Mouse (Mus musculus) ovary, postnatal 14 days (tissue): ENCODE results near the gene Hist1h2aa.

Experiments
- DNase-seq: peaks from one replicate; pipeline ENCODE4 v3.0.0; 2022; ENCODE audit warnings: low spot score

Hist1h2aa gene

GRCm38 (mm10) chr13:23934211-23934520 lies at the start of gene Hist1h2aa:
TSS of gene Hist1h2aa (plus strand) at chr13:23934462.
- DNase-seq = no peak

GRCm38 (mm10) chr13:23885540-23885939 lies 48.7 kb upstream of the Hist1h2aa start:
- no peak for DNase-seq

DNA sequence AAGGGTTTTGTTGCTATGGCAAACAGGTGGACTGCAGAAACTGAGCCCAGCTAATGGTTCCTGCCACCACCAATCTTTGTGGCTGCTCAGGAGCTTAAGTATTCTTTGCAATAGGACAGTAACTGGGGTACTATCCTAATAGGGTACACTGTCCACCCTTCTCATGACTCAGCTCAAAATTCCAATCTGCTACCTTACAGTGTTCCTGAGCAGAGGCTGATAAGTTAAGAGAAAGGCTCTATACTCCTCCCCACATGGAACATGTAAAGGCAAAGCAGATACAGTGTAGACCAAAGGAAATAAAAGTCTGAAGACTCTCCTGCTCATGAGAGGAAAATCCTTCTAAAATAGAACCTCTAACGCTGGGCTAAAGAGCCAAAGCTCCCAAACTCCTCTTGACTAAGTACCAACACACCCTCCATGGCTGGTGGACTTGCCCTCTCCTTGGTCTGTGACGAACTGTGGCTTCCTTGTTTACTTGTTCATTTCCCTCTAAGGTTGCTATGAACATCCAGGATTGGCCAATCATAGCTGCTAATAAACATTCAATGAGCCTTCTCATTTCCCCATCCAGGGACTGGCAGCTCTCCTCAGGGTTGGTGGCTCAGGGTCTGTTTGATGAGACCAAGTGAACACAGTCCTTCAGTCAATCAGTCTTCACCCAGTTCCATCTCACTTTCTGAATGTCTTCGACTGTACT lies 47.1 kb upstream of the Hist1h2aa start:
- DNase-seq = no peak

DNA sequence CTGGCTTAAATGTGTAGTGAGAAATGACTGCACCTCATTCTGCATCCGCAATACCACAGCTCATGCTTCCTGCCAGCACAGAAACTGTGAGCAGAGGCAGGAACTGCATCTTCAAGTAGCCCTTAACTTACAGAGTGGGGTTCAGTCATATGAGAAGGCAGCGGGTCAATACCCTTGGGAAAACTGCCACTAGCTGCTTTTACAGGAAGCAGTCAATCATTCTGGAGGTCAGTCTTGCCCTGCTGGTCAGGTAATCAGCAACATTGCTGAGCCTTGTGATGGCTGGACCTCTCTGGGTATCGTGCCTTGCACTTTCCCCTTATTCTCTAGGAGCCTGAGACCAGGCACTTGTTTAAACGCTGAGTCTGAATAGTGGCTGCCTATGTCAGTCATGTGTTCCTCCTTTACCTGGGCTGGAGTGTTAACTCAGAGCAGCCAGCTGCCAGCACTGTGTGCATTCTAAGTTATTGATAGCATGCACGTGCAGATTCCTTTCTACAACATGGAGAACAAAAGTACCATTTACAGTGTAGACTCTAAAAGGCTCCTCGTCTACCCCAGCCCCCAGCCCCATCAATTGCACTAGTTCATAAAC lies 45.2 kb upstream of the Hist1h2aa start:
- no peak for DNase-seq

- DNase-seq = no peak
Observed at GRCm38 (mm10) chr13:23892592-23893268, 41.5 kb upstream of the Hist1h2aa start.

- no peak for DNase-seq
Observed at GRCm38 (mm10) chr13:23893269-23893593, 41.0 kb upstream of the Hist1h2aa start.

- no peak for DNase-seq
Observed at GRCm38 (mm10) chr13:23898242-23898641, 36.0 kb upstream of the Hist1h2aa start.

- DNase-seq = no peak
Observed at GRCm38 (mm10) chr13:23906906-23907305, 27.4 kb upstream of the Hist1h2aa start.

- no peak for DNase-seq
Observed at GRCm38 (mm10) chr13:23910121-23910520, 24.1 kb upstream of the Hist1h2aa start.

GRCm38 (mm10) chr13:23911335-23911734 lies 22.9 kb upstream of the Hist1h2aa start:
- DNase-seq = no peak

- no peak for DNase-seq
Observed at GRCm38 (mm10) chr13:23913791-23914306, 20.4 kb upstream of the Hist1h2aa start.

DNA sequence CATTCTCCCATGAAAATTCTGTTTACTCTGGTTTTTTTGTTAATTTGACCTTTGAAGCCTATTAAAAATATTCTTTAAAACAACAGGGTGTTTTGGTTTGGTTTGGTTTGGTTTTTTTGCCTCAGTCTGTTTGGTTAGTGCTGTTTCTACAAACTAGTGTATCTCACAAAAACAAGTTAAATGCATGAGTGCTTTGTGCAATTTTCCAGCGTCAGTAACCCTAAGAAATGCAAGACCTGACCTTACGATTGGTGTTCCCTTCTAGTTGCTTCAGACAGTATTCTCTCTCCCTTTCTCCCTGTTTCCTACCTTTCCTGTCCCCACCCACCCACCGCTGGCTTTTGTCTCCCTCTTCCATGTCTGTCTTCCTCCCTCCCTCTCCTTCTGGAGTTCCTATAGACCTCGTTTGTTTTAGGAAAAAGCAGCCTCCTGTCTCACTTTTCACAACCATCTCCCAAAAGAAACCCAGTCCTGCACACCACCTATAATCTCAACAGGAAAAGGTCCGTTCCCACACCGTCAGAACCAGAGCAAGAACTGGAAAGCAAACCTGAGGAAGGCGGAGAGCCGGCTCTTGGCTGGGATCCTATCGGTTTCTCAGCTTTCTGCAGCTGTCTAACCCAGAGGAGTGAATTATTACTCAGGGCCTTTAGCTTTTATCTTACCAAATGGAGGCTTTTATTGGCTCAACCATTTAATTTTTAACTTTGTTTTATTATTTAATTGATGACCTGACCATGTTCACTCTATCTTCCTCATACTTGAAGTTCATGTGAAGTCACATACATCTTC lies 19.7 kb upstream of the Hist1h2aa start, which contains the start of gene Slc17a4:
Gene Slc17a4, minus strand, starts transcription at position 634 of the 792 bp plus-strand sequence.
- DNase-seq = no peak

DNA sequence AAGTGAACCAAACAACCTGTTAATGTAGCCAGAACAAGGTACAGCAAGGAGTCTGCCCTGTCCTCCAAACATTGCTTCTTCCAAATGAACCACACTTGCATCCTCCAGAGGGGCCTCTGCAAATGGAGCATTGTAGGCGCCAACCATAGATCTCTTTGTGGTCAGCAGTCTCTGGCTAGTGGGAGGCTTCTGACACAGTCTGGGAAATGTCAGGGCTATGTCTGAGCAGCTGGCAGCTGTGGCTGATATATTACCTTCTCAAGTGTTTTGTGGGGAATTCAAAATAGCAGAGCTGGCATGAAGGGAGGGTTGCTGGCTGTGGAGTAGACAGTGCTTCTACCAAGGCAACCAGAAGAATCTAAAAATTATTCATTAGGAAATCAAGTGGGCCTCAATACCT lies 18.1 kb upstream of the Hist1h2aa start:
- no peak for DNase-seq

GRCm38 (mm10) chr13:23917674-23918073 lies 16.6 kb upstream of the Hist1h2aa start:
- DNase-seq = no peak

GRCm38 (mm10) chr13:23925792-23926191 lies 8.5 kb upstream of the Hist1h2aa start:
- no peak for DNase-seq

GRCm38 (mm10) chr13:23928637-23929036 lies 5.6 kb upstream of the Hist1h2aa start:
- no peak for DNase-seq

DNA sequence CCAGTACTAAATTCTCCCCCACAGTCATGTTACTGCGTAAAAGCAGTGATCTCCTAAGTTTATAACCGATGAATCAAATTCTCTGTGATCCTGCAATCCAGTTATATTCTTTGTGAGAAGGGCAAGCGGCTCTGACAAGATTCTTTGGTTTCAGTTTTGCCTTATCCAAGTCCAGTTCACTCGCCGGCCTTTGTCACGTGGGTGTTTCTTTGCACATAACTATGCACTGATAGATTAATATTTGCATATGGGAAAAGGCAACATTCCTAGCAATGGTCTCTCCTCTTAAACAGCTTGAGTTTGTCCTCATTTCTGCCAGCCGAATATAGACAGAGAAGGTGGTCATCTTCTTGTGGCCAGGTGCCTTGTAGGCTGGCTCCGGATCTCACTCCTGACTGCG lies 3.8 kb upstream of the Hist1h2aa start:
- no peak for DNase-seq

DNA sequence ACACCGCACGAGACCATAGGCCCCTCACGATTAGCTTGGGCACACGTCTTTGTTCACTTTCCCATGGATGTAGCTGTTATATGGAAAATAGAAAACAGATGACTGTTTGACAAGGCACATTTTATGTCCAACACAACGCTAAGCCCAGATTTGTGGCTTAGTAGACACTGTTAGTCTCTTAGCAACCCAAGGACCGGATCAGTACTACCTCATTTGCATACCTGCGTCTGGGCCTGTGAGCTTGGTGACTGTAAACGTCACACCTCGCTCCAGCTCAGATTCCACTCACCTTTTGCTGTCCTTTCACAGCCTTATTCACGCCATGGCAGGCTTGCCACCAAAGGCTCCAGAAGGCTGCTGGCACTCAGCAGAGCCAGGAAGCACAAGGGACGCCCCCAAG lies 3.4 kb upstream of the Hist1h2aa start:
- DNase-seq = no peak

DNA sequence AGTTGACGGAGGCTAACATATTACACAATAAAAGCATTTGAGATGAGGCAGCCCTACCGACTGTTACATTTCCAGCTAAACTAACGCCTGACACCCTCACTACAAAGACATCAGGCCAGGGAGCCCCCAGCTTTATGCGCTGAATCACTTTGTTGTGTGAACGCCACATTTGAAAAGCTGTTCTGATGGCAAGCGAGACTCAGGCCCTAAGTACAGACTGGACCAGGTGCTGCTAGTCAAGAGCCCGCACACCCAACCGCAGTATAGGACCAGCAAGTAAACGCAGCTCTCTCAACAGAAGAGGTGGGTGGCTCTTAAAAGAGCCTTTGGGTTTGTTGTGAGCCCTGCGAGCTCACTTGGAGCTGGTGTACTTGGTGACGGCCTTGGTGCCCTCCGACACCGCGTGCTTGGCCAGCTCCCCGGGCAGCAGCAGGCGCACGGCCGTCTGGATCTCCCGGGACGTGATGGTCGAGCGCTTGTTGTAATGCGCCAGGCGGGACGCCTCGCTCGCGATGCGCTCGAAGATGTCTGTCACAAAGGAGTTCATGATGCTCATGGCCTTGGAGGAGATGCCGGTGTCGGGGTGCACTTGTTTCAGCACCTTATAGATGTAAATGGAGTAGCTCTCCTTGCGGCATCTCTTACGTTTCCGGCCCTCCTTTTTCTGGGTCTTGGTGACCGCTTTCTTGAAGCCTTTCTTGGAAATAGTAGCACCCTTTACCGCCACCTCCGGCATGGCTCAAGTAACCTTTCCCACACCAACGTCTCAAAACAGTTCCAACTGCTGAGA lies 646 bp upstream of the Hist1h2aa start, which contains the start of gene Hist1h2ba:
Gene Hist1h2ba, minus strand, starts transcription at position 736 of the 790 bp plus-strand sequence.
- no peak for DNase-seq

GRCm38 (mm10) chr13:23938699-23939098 lies 4.4 kb downstream of the Hist1h2aa start:
- peak; percentile 41 for DNase-seq

DNA sequence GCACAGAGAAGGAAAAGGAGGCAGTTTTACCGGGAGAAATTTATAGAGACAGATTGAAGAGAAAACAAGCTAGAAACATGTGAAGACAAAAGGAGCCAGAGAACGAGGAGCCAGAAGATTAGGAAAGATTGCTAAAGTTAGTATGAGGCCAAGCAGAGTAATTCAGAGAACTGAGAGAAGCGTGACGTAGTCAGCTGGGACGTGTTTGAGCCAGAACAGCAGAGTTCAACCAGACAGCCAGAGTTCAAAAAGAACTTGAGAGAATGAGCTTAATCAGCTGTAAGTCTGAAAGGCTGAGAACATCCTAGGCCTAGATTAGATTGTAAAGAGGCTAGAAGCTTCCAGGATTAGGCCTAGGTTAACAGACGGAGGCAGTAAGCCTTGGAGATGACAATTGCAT lies 6.0 kb downstream of the Hist1h2aa start:
- DNase-seq = no peak

DNA sequence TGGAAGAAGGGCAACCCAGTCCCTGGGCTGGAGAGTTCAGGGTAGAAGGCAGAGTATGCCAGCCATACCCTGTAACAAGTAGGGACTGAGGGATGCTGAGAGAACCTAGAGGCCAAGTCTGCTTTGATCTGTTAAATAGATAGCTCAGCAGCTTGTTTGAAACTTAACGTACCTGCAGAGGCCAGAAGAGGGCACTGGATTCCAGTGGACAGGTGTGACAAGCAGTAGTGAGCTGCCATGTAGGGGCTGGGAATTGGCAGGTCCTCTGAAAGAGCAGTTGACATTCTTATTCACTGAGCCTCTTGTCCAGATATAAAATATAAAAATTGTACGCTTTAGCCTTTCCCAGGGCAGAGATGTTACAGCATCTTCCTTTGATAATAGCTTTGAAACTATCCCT lies 8.6 kb downstream of the Hist1h2aa start:
- DNase-seq = no peak
